9 mouse cellular contexts compared by ENCODE assay signal in the genomic region with DNA sequence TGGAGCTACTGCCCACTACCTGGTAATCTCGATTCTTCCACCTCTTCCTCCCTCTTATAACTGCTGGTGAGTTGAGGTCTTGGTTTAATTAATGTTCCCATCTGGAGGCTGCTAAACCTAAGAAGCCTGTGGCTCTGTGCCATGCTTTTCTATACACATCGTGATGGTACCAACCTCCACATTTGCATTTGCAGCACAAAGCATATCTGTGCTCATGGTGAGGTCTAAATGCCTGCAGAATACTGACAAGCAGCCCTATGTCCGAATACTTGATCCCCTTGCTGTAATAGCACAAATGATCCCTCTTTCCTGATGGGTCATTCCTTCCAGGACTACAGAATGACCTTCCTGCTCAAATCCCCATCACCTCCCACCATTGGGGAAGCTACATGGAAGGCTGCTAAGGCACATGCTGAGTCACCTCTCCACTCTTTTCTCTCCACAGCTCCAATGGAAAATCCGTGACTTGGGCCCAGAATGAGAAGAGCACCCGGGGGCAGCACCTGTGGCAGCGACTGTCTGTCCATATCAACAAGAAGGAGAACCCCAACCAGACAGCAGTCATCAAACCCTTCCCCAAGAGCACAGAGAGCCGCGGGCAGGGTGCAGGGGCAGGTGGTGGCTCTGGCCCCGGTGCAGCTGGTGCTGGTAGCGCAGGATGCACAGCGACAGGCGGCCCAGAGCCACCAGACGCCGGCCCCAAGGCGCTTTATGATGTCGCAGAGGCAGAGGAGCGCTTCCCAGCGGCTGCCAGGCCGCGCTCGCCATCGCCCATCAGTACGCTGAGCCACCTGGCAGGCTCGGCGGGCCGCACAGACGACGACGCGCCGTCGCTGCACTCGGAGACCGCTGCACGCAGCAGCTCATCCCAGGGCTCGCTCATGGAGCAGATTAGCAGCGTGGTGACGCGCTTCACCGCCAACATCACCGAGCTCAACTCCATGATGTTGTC.
DNase-seq lines count a peak whose midpoint lies in the region; ATAC-seq and TF ChIP-seq lines count a peak whose summit lies in the region.
"Had no signal": no experiment of that assay in that cellular context is flagged by ENCODE, and none has a peak within 500 bp of the region (broad histone marks: within the 10 kb centered on the region; RNA-seq: fewer than 3 reads in every experiment).

No protein-coding gene starts in this region.

- WGBS in heart, embryonic 12.5 days: 10% methylated on average over 41 of the region's 41 CpGs
- 9% methylated on average over 41 of the region's 41 CpGs for WGBS in forebrain, embryonic 11.5 days
- 15% methylated on average over 41 of the region's 41 CpGs for WGBS in small intestine, adult 2 months

- 0 out of 2 replicates have a peak, but pooled peaks have one; percentile 15 for ATAC-seq in heart, embryonic 12.5 days (ENCODE audit: insufficient number of reproducible peaks, low FRiP score)
- ATAC-seq in forebrain, embryonic 11.5 days (replicated peaks; ENCODE audit: low FRiP score): peak; percentile 91
- ATAC-seq in erythroblast, adult 5-6 weeks (replicated peaks; ENCODE audit: low FRiP score, poor library complexity, severe bottlenecking): no peak

- no peaks in the 10 kb centered on the region for H3K36me3 ChIP-seq in heart, embryonic 12.5 days
- no peaks in the 10 kb centered on the region for H3K36me3 ChIP-seq in forebrain, embryonic 11.5 days (ENCODE audit: control insufficient read depth, insufficient read depth, low read length)
- H3K36me3 ChIP-seq in megakaryocyte, embryonic 14.5 days (replicated peaks; ENCODE audit: low read length): no peaks in the 10 kb centered on the region
- H3K36me3 ChIP-seq in small intestine, adult 2 months (ENCODE audit: control insufficient read depth, insufficient read depth, low read length): no peaks in the 10 kb centered on the region

- H3K9ac ChIP-seq in heart, embryonic 12.5 days: peak overlapping the region; percentile 13; the same call in 1 of the 2 replicates
- H3K9ac ChIP-seq in forebrain, embryonic 11.5 days (ENCODE audit: low read length): peak overlapping the region; percentile 55
- H3K9ac ChIP-seq: liver, embryonic 14.5 days had no signal

- no peak for TF ChIP-seq POLR2A in small intestine, adult 2 months (IDR thresholded peaks at IDR 0.05; ENCODE audit: low read depth, low read length)

- H3K9me3 ChIP-seq in heart, embryonic 12.5 days (replicated peaks): no peaks in the 10 kb centered on the region
- no peaks in the 10 kb centered on the region for H3K9me3 ChIP-seq in forebrain, embryonic 11.5 days (ENCODE audit: control insufficient read depth, low read length)
- peaks cover 10% of the 10 kb centered on the region; the same call in 1 of the 2 replicates for H3K9me3 ChIP-seq in megakaryocyte, embryonic 14.5 days

- H3K4me1 ChIP-seq in heart, embryonic 12.5 days (replicated peaks): peaks cover 4% of the 10 kb centered on the region; the same call in 1 of the 2 replicates
- H3K4me1 ChIP-seq in forebrain, embryonic 11.5 days (replicated peaks; ENCODE audit: control insufficient read depth, insufficient read depth, low read length): no peaks in the 10 kb centered on the region; the same call in 1 of the 2 replicates
- H3K4me1 ChIP-seq in megakaryocyte, embryonic 14.5 days: peaks cover 9% of the 10 kb centered on the region; the same call in 1 of the 2 replicates
- H3K4me1 ChIP-seq in small intestine, adult 2 months (ENCODE audit: control insufficient read depth, insufficient read depth, insufficient read length, low read length): peaks cover 3% of the 10 kb centered on the region; the same call in 1 of the 2 replicates

- H3K4me3 ChIP-seq in heart, embryonic 12.5 days: peak overlapping the region; percentile 42
- H3K4me3 ChIP-seq in forebrain, embryonic 11.5 days (ENCODE audit: low read depth, low read length): peak overlapping the region; percentile 37
- peak overlapping the region; percentile 82 for H3K4me3 ChIP-seq in megakaryocyte, embryonic 14.5 days (replicated peaks)
- H3K4me3 ChIP-seq in small intestine, adult 2 months (ENCODE audit: low read depth, low read length): peak overlapping the region; percentile 33

- peak overlapping the region; percentile 75 for H3K4me2 ChIP-seq in heart, embryonic 12.5 days
- peak overlapping the region; percentile 53 for H3K4me2 ChIP-seq in forebrain, embryonic 11.5 days (ENCODE audit: low read depth, low read length, severe bottlenecking)

- no peak for DNase-seq in heart, adult 8-10 months (ENCODE audit: low spot score)
- DNase-seq in R1 (ENCODE audit: low read depth, low spot score): peak; percentile 42
- DNase-seq in forebrain, embryonic 11.5 days (ENCODE audit: low spot score): peak; percentile 70
- peak; percentile 32 to 45 for DNase-seq in layer of hippocampus, postnatal 14 days (ENCODE audit: low spot score in 2 of 2)

- H3K27ac ChIP-seq in heart, embryonic 12.5 days (ENCODE audit: poor library complexity, severe bottlenecking): no peak overlapping the region
- H3K27ac ChIP-seq in forebrain, embryonic 11.5 days (ENCODE audit: low read depth, low read length): no peak overlapping the region
- no peak overlapping the region for H3K27ac ChIP-seq in small intestine, adult 2 months (ENCODE audit: insufficient read depth, low read depth, low read length)
- H3K27ac ChIP-seq: liver, embryonic 14.5 days had no signal

- TF ChIP-seq CTCF in small intestine, adult 2 months (IDR thresholded peaks at IDR 0.05; ENCODE audit: extremely low read depth, insufficient read length, insufficient replicate concordance, low read depth, low read length): no peak

- peaks cover 18% of the 10 kb centered on the region for H3K27me3 ChIP-seq in heart, embryonic 12.5 days (replicated peaks)
- peaks cover 8% of the 10 kb centered on the region for H3K27me3 ChIP-seq in forebrain, embryonic 11.5 days (ENCODE audit: control insufficient read depth, insufficient read depth, low read length)
- peaks cover 16% of the 10 kb centered on the region for H3K27me3 ChIP-seq in megakaryocyte, embryonic 14.5 days (replicated peaks)
- H3K27me3 ChIP-seq in small intestine, adult 2 months (ENCODE audit: control insufficient read depth, insufficient read depth, low read length): no peaks in the 10 kb centered on the region
